Mouse (Mus musculus): ENCODE measurements at regions not wholly inside any gene's neighbourhood (a gene's known extent, or its start where the extent isn't known, plus 50 kb on each side); places are given as distances from the start of the nearest gene placed in this dataset.

- DNase-seq = no peak
Measured at GRCm38 (mm10) chr6:95769808-95770207, 51.2 kb upstream of the Suclg2 start.

DNA sequence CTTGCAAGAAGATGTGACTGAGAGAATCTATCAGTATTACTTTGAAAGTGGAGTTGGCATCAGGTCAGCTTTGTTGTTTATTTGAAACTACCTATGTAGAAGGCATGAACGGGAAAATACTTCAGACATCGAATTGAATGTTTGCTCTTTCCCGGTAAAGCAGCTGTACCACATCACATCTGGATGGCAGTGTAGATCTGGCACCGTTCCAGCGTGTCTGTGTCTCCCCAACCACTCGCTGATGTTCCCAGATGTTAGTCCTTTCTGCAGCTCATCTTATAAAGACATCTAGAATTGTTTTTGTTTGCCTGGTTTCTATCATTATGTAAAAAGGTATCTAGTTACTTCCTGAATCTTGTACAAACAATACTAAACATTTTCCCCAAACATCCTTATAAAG, 83.1 kb upstream of the Suclg2 start:
- no peak for DNase-seq

GRCm38 (mm10) chr6:95841502-95841901, 122.9 kb upstream of the Suclg2 start:
- no peak for DNase-seq

DNA sequence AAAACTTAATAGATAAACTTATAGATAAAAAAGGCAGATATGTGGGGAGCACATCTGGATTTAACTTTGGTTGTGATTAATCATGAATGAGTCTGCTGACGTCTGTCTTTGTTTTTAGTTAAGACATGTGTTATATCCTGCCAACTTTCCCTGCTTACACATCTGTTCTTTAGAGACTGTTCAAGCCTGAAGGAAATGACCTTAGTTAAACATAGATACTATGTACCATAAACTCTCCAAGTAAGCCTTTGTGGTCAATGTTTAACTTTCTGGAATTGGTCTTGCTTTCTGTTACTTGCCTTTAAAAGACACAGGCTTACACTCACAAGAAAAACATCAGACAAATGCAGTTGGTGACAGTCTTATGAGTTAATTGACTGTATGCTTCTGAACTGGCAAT, 127.9 kb upstream of the Suclg2 start:
- no peak for DNase-seq

DNA sequence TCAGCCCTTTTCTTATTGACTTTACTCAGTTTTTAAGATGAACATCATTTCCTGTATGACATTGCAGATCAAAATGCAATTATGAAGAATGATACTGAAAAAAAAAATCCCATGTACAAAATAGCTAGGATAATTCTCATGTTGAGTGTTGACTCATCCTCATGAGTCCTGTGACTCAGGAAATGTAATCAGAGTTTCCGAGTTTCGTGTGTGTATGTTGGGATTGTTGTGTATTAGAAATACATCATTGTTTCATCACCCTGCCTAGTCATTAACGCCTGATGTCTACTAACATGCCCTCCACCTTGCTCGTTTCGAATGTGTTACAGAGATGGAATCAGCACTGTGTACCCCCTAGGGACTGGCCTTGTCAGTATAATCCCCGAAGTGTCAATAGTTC, 156.9 kb upstream of the Suclg2 start:
- DNase-seq = no peak

- DNase-seq = no peak
Measured at GRCm38 (mm10) chr6:95876320-95876719, 157.7 kb upstream of the Suclg2 start.

DNA sequence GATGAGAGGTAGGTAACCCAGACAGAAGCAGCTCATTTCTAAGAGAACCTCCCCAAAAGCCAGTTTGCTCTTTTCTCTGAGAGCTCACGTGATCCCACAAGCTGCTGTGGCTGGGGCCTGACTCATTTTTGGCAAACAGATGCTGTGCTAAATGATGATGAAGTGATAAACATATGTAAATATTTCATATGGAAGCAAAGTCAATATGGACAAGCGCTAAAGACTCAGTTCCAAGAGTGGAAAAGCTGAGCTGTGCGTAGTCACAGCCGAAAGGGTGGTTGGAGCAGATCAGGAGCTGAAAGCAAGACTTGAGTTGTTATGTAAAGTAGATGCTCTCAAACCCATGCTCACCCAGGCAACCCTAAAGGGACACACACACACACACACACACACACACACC, 168.0 kb upstream of the Suclg2 start:
- DNase-seq = no peak

DNA sequence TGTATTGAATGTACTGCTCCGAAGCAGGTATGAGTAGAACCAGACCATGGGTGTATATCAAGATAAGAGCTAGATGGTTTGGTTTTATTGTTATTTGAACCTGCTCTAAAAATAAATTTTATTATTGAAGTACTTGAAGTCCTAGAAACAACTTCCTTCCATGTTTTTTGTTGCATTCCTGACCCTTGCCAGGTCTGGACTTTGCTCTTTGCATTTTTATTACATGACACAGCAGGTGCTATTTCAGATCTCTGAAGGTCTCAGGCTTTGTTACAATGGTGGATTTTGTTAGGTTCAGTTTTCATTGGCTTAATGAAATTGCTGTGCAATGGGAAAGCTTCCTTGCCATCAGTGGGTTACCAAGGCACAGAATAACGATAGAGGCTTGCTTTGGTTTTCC, 184.0 kb upstream of the Suclg2 start:
- no peak for DNase-seq

GRCm38 (mm10) chr6:95904085-95904633, 185.6 kb upstream of the Suclg2 start:
- DNase-seq = no peak

DNA sequence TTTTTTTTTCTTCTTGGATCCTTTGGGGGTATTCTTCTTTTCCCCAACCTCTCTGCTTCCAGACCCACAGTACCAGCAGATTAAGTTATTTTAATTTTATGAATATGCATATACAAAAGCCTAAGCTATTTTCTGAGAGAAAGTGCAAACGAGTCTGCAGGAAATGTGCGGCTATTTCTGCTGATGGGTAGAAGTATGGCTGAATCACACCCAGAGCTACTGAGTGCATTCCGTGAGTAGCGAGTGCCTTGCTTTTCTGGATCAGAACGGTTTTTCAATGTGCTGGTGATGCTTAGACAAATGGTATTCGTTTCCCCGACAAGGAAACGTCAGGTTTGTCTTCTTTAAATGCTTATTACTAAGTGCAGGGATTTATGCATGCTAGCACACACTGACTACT, 186.5 kb upstream of the Suclg2 start:
- no peak for DNase-seq

- DNase-seq = peak; percentile 26
Measured at GRCm38 (mm10) chr6:95921737-95922136, 191.2 kb upstream of the Fam19a1 start.

DNA sequence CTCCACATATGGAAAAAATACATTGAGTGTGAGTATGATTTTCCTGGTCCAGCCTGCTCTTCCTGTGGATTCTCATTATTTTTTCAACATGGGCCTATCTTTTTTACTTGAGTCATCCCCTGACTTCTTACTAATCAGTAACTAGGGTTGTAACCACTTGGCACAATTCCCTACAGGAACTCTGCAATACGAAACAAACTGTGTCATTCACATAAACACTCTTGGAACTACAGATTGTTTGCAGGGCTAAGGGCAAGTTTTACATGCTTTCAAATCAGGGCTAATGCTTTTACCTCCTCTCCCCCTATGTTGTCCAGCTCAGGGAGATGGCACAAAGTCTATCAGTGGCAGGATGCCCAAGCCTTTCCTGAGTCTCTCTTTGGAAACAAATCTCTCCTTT, 178.4 kb upstream of the Fam19a1 start:
- no peak for DNase-seq

DNA sequence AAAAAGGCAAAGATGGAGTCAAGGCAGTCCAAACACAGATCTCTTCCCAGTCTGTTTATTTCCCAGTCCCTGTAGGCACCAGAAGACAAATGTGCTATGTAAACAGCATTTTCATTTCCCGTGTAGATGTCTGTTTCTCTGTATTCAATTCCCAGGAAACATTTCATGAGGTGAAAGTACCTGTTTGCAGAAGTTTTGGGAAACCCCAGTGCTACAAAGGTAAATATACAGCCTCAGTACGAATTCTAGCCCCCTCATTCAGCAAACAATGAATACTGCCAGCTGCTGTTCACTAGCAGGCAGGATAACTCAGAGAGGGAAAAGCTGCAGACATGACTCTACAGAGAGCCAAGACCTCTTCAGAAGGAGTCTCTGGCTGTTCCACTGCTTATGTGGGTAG, 176.4 kb upstream of the Fam19a1 start:
- no peak for DNase-seq

DNA sequence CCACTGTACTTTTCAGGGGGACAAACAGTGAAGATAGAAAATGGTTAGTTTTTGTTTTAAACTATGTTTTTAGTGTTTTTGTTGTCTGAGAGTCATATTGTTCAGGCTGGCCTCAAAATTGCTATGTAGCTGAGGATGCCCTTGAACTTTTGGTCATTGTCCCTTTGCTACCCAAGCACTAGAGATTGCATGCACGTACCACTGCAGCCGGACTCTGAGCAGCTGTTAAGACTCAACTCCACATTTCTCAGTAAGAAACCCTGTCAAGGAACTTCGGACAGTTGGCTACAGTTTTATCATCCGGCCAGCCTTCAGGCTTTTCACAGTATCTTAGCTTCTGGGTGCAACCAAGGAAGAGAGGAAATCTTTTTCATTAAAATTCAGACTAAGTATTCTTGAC, 173.9 kb upstream of the Fam19a1 start:
- DNase-seq = no peak

GRCm38 (mm10) chr6:95960745-95961144, 152.2 kb upstream of the Fam19a1 start:
- DNase-seq = no peak

- no peak for DNase-seq
Measured at GRCm38 (mm10) chr6:95966231-95966630, 146.7 kb upstream of the Fam19a1 start.

GRCm38 (mm10) chr6:95975994-95976393, 137.0 kb upstream of the Fam19a1 start:
- DNase-seq = no peak

DNA sequence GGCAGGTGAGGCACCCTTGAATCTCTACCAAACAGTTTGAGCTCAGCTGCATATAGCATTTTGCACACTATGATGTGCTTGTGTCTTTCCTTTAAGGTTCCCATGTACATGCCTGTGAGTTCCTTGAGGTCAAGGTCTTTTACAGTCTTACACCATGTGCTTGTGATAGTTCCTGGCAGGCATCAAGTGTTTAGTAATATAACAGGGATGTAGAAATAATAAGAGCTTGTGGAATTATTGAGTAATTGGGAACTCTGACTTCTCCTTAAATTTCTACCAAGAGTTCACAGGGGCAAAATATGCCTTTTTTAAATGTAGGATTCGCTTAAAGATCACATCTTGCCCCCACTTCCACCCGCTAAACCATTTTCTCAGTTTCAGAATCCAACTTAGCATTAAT, 115.9 kb upstream of the Fam19a1 start:
- DNase-seq = no peak

- DNase-seq = no peak
Measured at GRCm38 (mm10) chr6:95997741-95998140, 115.2 kb upstream of the Fam19a1 start.

GRCm38 (mm10) chr6:95999441-95999840, 113.5 kb upstream of the Fam19a1 start:
- DNase-seq = no peak

GRCm38 (mm10) chr6:96000011-96000476, 112.9 kb upstream of the Fam19a1 start:
- DNase-seq = no peak

DNA sequence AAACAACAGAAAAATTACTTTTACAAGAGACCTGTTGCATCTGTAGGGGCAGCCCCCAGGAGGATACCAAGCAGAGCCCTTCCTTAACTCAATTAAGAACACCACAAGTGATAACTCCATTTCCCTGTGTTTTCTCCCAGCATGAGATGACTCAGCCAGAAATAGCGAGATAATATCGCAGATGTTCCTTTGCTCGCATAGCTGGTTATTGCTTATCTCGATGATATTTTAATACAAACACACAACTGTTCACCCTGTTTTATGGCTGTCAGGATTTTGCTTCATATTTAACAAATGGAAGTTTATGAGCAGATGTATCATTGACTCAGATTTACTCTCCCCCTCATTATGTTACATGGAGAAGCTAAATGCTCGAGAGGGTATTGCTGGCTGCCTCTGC, 101.7 kb upstream of the Fam19a1 start:
- no peak for DNase-seq

GRCm38 (mm10) chr6:96028022-96028704, 84.8 kb upstream of the Fam19a1 start:
- DNase-seq = no peak

DNA sequence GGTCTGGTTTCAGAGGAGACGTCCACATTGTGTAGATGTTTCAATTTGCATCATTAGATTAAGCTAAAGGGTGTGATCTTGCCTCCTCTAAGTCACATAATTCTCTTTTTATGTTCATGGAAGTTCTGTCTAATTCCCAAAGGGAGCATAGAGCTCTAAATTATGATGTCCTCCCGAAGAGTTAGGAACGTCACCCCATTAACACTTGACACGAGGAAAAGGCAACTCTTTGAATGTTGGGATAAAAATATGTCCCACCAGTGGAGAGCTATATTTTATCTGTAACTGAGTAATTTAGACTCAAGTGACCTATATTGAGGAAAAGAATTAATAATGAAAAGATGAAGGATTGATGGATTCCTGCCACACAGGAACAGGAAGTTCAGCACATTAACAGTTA, 69.2 kb upstream of the Fam19a1 start:
- no peak for DNase-seq

DNA sequence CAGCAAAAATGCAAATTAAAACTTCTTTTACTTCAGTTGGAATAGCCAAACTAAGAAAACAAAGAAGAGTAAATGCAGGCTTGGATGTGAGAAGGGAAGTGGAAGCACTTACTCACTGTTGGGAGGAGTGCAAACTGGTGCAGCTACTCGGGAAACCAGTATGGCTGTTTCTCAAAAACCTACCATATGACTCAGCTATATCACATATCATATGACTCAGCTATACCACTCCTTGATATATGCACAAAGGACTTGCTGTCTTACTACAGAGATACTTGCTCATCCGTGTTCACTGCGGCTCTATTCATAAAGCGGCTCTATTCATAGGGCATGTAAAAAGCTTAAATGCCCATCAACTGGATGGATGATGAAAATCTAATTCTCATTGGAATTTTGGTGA, 59.5 kb upstream of the Fam19a1 start:
- no peak for DNase-seq
